Mouse (Mus musculus): ENCODE measurements around the gene Chrng. TPM values are rescaled to one million over a fixed set of nuclear protein-coding genes. Genes with fewer than 3 reads are reported as not detected.

Chrng gene
- not detected in 2 replicates for polyA plus RNA-seq (2016; fragmentation: Nextera tagmentation; extraction: Ambion mirVana)

DNA sequence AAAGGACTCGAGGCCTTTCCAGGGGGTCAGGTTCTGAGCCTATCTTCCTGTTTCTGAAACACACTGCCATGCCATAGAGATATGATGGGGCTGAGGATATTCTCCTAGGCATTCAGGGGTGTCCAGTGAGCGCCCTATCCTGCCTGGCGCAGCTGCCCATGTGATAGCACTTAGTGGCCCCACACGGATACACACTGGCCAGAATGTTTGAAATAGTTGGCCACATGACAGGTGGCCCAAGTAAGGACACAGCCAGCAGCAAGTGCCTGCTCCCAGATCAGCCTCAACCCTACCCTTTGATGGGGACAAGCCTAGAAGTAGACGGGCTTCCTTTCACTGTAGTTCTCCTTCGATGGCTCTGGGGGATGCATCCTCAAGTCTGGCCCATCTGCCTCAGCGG, at the start of gene Chrng:
Gene Chrng (plus strand): TSS at position 193 of the 400 bp plus-strand sequence.
- no peak within 1 kb of the TSS for H3K4me2 ChIP-seq
- no peaks in the 10 kb centered on the region for H3K9me3 ChIP-seq
- 90% methylated on average over 7 of the region's 7 CpGs for WGBS
- H3K36me3 ChIP-seq (replicated peaks), result no peaks in the 10 kb centered on the region
- H3K4me3 ChIP-seq (replicated peaks), result no peak within 1 kb of the TSS
- H3K27me3 ChIP-seq, result peaks cover 41% of the 10 kb centered on the region
- no peak for ATAC-seq (ENCODE audit: low FRiP score)
- H3K9ac ChIP-seq, result no peak within 1 kb of the TSS
- no peaks in the 10 kb centered on the region for H3K4me1 ChIP-seq
- H3K27ac ChIP-seq, result no peak within 1 kb of the TSS

DNA sequence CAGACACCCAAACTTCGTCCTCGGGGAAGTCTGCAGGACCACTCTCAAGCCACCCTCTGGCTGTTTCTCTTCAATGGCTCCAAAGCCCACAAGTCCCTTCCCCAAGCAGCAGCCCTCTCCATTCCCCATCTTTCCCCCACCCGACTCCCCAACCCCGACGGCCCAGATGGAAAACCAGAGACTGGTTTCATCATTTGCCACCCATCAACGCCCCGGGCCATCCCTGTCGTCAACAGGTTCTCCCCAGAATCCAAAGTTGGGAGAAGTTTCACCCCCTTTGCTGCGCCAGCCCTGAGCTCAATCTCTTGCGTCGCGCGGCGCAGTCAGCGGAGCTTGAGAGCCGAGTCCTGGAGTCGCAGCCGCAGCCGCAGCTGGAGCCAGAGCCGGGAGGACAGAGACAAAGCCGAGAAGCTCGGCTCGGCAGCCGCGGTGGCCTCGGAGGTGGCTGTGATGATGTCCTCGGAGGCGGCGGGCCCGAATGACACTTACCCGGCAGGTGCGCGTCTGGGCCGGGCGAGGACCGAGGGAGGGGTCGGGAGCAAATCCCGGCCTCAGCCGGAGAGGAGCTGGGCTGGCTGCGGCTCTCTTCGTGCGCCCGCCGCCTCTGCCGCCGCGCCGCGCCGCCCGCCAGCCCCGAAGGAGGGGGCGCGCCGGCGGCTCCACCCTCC, 48.8 kb upstream of the Chrng start:
- Histone ChIP-seq H3K4me3 (replicated peaks) (peak overlapping the region; percentile 48), H3K9me3 (no peaks in the 10 kb centered on the region), H3K4me1 (peaks cover 26% of the 10 kb centered on the region), H3K9ac (peak overlapping the region; percentile 49), H3K27me3 (peaks cover 89% of the 10 kb centered on the region), H3K36me3 (replicated peaks) (no peaks in the 10 kb centered on the region), H3K4me2 (peak overlapping the region; percentile 73), H3K27ac (peak overlapping the region; percentile 25; the same call in 1 of the 2 replicates)
- ATAC-seq (ENCODE audit: low FRiP score), result peak; percentile 42
- WGBS, result under 1% methylated on average over 47 of the region's 56 CpGs

DNA sequence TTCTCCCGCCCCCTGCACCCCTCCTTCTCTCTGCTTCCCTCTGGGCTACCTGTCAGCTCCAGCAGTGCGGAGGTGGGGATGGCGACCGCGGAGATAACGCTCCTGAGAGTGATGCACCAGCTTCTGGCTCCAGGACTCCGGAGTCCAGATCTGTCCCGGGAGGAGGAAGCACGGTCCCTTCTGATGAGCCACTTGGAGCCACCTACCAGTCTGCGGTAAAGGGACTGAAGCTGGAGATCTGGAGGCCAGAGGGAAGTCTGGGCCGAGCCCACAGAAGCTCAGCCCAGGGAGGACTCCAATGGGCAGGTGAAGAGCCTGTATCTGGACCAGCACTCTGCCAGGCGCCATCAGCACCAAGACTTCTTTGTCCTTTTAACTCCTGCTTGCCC, 48.3 kb upstream of the Chrng start, which contains the start of gene Ecel1:
Gene Ecel1 (minus strand): TSS at position 323 of the 389 bp plus-strand sequence.
- Histone ChIP-seq H3K27ac (peak within 1 kb of the TSS; percentile 46), H3K27me3 (peaks cover 88% of the 10 kb centered on the region), H3K4me2 (peak within 1 kb of the TSS; percentile 73), H3K36me3 (replicated peaks) (no peaks in the 10 kb centered on the region), H3K9ac (peak within 1 kb of the TSS; percentile 49), H3K9me3 (no peaks in the 10 kb centered on the region), H3K4me1 (peaks cover 26% of the 10 kb centered on the region), H3K4me3 (replicated peaks) (peak within 1 kb of the TSS; percentile 48)
- ATAC-seq (ENCODE audit: low FRiP score), result no peak; the same call in 1 of the 2 replicates
- WGBS, result 3% methylated on average over 12 of the region's 12 CpGs

DNA sequence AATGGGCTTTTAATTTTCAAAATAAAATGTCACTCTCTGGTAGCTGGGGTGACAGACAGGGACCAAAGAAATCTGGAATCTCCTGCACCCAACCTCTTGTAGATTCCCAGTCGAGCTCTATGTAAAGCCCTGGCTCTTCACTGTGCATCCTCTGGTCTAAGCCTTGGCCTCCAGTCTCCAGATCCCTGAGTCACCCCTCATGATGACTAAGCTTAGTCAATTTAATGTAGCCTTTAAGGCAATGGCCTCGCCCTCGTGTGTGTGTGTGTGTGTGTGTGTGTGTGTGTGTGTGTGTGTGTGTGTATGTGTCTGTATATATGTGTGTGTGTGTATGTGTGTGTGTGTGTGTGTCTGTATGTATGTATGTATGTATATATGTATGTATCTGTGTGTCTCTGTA, 45.1 kb upstream of the Chrng start:
- no peak for ATAC-seq (ENCODE audit: low FRiP score)
- H3K4me2 ChIP-seq, result no peak overlapping the region
- H3K9ac ChIP-seq, result no peak overlapping the region
- no peaks in the 10 kb centered on the region for H3K36me3 ChIP-seq (replicated peaks)
- H3K27me3 ChIP-seq, result peaks cover 64% of the 10 kb centered on the region
- WGBS, result 78% methylated on average over 3 of the region's 3 CpGs
- no peaks in the 10 kb centered on the region for H3K9me3 ChIP-seq
- H3K4me3 ChIP-seq (replicated peaks), result no peak overlapping the region
- no peak overlapping the region for H3K27ac ChIP-seq
- H3K4me1 ChIP-seq, result peaks cover 28% of the 10 kb centered on the region

DNA sequence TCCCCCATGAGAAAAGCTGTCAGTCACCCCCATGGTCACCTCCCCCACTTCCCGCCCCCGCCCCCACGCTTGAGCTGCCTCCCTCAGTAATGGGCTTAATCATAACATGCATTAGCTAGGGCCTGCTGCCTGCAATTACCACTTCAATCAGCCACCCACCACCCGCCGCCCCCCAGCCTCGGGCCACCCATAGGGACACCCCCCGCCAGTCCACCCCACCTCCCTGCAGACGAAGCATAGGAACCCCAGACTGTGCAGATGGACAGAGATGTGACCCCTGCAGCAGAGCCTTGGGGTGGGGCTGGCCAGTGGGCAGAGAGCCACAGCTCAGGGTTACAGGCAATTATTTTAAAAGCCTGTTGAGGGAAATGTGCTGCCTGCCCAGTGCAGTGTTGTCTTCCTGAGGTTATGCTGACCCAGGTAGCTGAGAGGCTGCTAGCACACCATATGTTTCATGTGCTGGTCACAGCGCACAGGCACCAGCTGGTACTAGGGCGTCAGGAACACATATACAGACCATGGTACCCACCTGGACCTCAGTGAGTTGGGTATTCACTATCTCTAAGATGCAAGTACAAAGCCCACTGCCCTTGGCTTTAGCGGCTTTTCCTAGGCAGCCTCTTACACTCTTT, 40.2 kb upstream of the Chrng start:
- Histone ChIP-seq H3K4me2 (no peak overlapping the region), H3K4me1 (peaks cover 21% of the 10 kb centered on the region), H3K27me3 (peaks cover 41% of the 10 kb centered on the region; the same call in 1 of the 2 replicates), H3K4me3 (replicated peaks) (no peak overlapping the region), H3K9me3 (no peaks in the 10 kb centered on the region), H3K9ac (no peak overlapping the region), H3K36me3 (replicated peaks) (no peaks in the 10 kb centered on the region), H3K27ac (peak overlapping the region; percentile 44)
- 38% methylated on average over 11 of the region's 11 CpGs for WGBS
- peak; percentile 62; the same call in 1 of the 2 replicates for ATAC-seq (ENCODE audit: low FRiP score)

DNA sequence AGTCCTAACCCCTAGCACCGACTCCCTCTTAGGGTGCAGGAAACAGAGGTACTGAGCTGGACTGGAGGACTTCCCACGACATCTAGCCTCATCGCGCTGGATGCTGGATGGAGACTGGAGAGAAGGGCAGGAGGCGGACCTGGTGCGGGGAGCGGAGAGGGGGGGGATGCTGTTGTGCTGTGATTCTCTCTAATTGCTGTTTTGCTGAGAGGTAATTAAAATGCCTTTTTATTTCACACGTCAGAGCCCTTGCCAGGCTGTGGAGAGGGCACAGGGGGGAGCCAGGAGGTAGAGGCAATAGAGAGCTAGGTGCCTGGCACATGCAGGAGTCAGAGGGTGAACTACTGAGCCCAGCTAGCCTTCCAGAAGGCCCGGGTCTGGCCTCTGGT, 39.7 kb upstream of the Chrng start:
- peaks cover 42% of the 10 kb centered on the region for H3K27me3 ChIP-seq
- peaks cover 26% of the 10 kb centered on the region for H3K4me1 ChIP-seq
- peak overlapping the region; percentile 44 for H3K27ac ChIP-seq
- ATAC-seq (ENCODE audit: low FRiP score), result peak; percentile 48; the same call in 1 of the 2 replicates
- H3K36me3 ChIP-seq (replicated peaks), result no peaks in the 10 kb centered on the region
- no peaks in the 10 kb centered on the region for H3K9me3 ChIP-seq
- H3K9ac ChIP-seq, result no peak overlapping the region
- no peak overlapping the region for H3K4me2 ChIP-seq
- no peak overlapping the region for H3K4me3 ChIP-seq (replicated peaks)
- WGBS, result 43% methylated on average over 9 of the region's 9 CpGs

DNA sequence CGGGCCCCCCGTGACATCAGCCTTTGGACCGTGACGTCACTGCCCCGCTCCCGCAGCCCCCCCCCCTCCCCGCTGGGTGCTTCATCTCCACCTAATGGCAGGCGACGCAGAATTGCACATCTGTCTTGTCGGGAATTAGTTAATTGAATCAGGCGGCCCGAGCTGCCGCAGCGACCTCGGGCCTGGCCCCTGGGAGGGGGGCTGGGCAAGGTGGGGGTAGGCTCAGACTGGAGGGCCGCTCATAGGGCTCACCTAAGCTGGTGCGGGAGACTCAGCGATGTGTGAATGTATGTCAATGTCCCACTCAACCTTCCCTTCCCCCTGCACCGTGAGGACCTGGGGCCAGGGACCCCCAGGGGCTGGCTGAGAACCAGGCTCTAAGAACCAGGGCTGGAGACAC, 34.0 kb upstream of the Chrng start:
- WGBS, result 7% methylated on average over 19 of the region's 19 CpGs
- no peaks in the 10 kb centered on the region for H3K36me3 ChIP-seq (replicated peaks)
- H3K9ac ChIP-seq, result peak overlapping the region; percentile 21; the same call in 1 of the 2 replicates
- no peaks in the 10 kb centered on the region for H3K9me3 ChIP-seq
- H3K27me3 ChIP-seq, result peaks cover 68% of the 10 kb centered on the region
- H3K4me1 ChIP-seq, result peaks cover 34% of the 10 kb centered on the region
- peak; percentile 33; the same call in 1 of the 2 replicates for ATAC-seq (ENCODE audit: low FRiP score)
- no peak overlapping the region for H3K4me3 ChIP-seq (replicated peaks)
- no peak overlapping the region for H3K27ac ChIP-seq
- peak overlapping the region; percentile 32 for H3K4me2 ChIP-seq

DNA sequence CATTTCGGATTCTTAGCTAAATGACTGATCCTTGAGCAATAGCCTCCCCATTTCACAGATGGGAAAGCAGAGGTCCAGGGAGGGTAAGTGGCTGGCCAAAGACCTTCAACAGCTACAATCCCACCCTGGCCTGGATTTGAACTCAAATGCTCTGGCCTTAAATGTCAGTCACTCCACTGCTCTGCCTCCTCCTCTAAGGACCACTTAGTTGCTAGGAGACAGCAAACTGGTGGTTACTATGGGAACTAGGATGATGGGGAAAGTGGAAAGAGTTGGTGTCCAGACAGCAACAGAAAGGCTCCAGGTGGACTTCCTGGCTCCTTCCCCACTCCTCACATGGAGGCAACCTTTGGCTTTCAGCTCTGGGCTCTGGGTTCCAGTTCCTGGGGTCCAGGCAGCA, 33.1 kb upstream of the Chrng start:
- peaks cover 43% of the 10 kb centered on the region for H3K4me1 ChIP-seq
- H3K27me3 ChIP-seq, result peaks cover 60% of the 10 kb centered on the region
- H3K9ac ChIP-seq, result no peak overlapping the region
- no peaks in the 10 kb centered on the region for H3K9me3 ChIP-seq
- no peaks in the 10 kb centered on the region for H3K36me3 ChIP-seq (replicated peaks)
- WGBS, result 77% methylated on average over 1 of the region's 1 CpGs
- no peak overlapping the region for H3K4me2 ChIP-seq
- ATAC-seq (ENCODE audit: low FRiP score), result no peak
- H3K27ac ChIP-seq, result no peak overlapping the region
- H3K4me3 ChIP-seq (replicated peaks), result no peak overlapping the region

DNA sequence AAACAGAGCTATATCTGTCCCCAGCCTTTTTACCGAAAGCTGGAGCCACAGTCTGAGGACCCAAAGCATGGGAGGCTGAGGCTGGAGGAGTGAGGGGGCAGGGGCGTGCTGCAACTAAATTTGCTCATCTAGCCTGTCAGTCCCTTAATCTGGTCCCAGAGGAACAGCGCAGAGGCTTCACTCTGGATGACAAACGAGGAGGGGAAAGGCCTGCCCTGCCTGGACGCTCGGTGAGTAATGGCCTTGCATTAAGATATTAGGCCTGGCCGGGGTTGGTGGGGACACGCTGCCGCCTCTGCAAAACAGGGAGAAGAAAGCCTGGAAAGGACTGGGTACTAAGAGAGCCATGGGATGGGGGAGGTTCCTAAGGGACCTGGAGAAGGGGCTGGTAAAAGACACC, 32.1 kb upstream of the Chrng start:
- no peak overlapping the region for H3K4me2 ChIP-seq
- H3K9me3 ChIP-seq, result no peaks in the 10 kb centered on the region
- no peak for ATAC-seq (ENCODE audit: low FRiP score)
- peaks cover 58% of the 10 kb centered on the region for H3K27me3 ChIP-seq
- 0 out of 2 replicates have a peak overlapping the region, but pooled peaks have one; percentile 36 for H3K27ac ChIP-seq
- 60% methylated on average over 9 of the region's 9 CpGs for WGBS
- H3K36me3 ChIP-seq (replicated peaks), result no peaks in the 10 kb centered on the region
- H3K9ac ChIP-seq, result no peak overlapping the region
- peaks cover 44% of the 10 kb centered on the region for H3K4me1 ChIP-seq
- no peak overlapping the region for H3K4me3 ChIP-seq (replicated peaks)

DNA sequence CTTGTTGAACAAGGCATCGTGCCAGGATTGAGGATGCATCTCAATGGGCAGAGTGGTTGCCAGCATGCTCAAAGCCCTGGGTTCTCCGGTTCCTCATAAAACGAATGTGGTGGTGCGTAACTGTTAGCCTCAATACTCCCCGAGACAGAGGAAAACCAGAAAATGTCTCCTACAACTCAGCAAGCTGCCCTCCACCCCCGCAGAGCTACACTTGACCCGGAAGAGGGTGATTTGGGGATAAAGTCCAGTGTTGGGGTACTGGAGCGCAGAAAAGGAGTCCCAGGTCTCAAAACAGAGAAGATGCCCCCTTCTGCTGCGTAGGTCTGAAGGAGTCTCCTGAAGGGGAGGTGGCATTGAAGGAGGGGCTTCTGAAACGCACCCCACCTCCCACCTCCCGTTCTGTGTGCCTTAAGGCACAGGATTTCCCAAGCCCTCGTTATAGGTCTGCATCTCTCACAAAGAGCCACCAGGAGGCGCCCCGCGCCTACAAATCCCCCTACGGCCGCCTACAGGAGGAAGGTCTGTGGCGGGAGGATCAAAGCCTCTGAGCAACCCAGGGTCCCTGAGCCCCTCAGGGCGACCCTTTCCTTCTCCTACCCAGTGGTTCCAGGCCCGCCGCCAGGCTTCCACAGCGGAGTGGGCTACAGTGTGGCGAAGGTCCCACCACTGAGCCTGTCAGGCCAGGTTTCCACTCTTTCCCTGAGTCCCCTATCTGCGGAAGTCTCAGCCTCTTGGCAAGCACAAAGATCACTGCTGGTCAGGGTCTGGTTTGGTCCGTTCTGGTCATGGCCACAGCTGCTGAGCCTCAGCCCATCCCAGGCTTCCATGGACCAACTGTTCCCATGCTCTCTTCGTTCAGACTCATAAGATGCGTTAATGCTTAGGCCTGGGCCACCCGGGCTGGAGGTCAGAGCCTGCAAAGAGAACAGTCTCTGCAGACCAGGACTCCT, 30.2 kb upstream of the Chrng start:
- H3K4me2 ChIP-seq, result no peak overlapping the region
- H3K36me3 ChIP-seq (replicated peaks), result no peaks in the 10 kb centered on the region
- peaks cover 47% of the 10 kb centered on the region for H3K27me3 ChIP-seq
- no peak overlapping the region for H3K27ac ChIP-seq
- no peak overlapping the region for H3K9ac ChIP-seq
- H3K9me3 ChIP-seq, result no peaks in the 10 kb centered on the region
- no peak overlapping the region for H3K4me3 ChIP-seq (replicated peaks)
- peak; percentile 14; the same call in 1 of the 2 replicates for ATAC-seq (ENCODE audit: low FRiP score)
- WGBS, result 25% methylated on average over 28 of the region's 28 CpGs
- peaks cover 42% of the 10 kb centered on the region for H3K4me1 ChIP-seq

DNA sequence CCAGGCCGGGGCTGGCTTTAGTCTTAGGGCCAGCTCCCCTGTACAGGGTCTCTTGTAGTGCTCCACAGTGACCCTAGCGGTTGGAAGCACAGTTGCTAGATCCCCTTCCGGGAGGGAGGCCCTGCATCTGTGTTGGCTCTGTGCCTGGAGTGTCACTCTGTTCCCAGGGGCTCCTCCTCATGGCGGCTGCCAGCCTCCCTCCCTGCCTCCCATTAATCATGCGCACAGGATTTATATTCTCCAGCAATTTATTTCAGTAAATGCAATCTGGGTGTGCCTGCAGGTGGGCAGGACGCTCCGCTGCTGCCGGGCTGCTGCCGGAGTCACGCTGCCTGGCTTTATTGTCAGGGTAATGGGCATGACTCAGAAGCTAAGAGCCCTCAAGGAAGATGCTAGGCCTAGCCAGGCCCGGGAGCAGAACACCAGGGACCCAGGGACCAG, 28.6 kb upstream of the Chrng start:
- ATAC-seq (ENCODE audit: low FRiP score), result peak; percentile 84
- WGBS, result 8% methylated on average over 11 of the region's 11 CpGs
- H3K9ac ChIP-seq, result no peak overlapping the region
- H3K27me3 ChIP-seq, result peaks cover 38% of the 10 kb centered on the region
- H3K4me1 ChIP-seq, result peaks cover 26% of the 10 kb centered on the region
- H3K4me2 ChIP-seq, result peak overlapping the region; percentile 26; the same call in 1 of the 2 replicates
- H3K36me3 ChIP-seq (replicated peaks), result no peaks in the 10 kb centered on the region
- peak overlapping the region; percentile 56; the same call in 1 of the 2 replicates for H3K27ac ChIP-seq
- no peak overlapping the region for H3K4me3 ChIP-seq (replicated peaks)
- H3K9me3 ChIP-seq, result no peaks in the 10 kb centered on the region

DNA sequence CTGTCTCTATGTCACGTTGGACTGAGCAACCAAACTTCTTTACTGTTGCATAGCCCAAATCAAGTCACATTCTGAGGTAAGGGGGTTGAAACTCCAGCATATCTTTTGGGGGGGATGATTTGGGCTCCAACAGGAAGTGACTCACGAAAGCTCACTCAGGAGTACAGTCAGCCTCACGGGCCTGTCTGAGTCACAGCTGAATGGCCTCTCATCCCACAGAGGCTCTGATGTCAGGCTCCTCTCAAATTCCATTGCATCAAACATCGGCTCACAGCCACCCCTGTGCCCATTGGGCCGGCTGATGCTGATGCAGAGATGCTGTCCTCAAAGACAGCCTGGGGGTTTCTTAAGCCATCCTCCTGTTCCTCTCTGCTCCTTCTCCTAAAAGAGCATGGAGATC, 23.6 kb upstream of the Chrng start:
- H3K4me3 ChIP-seq (replicated peaks), result no peak overlapping the region
- 61% methylated on average over 5 of the region's 5 CpGs for WGBS

More for the DNA sequence above, 23.6 kb upstream of the Chrng start:
- Histone ChIP-seq H3K9ac (no peak overlapping the region), H3K27ac (no peak overlapping the region), H3K4me1 (peaks cover 20% of the 10 kb centered on the region), H3K4me2 (no peak overlapping the region), H3K9me3 (no peaks in the 10 kb centered on the region), H3K36me3 (replicated peaks) (no peaks in the 10 kb centered on the region), H3K27me3 (peaks cover 56% of the 10 kb centered on the region)
- ATAC-seq (ENCODE audit: low FRiP score), result no peak

All from forebrain, embryonic 12.5 days (tissue).